Mouse (Mus musculus) liver, postnatal 0 days (tissue): ENCODE results near the gene Cmklr1.

Experiments used
- CTCF ChIP-seq: sonication (generic); IDR thresholded peaks from 2 replicates; pipeline ENCODE4 v1.5.1; 2016; ENCODE audit warnings: antibody characterized with exemption, low read depth
- EP300 ChIP-seq: IDR thresholded peaks from 2 replicates; pipeline ENCODE4 v1.6.1; 2016; ENCODE audit warnings: antibody characterized with exemption, low read depth, mild to moderate bottlenecking

GRCm38 (mm10) chr5:113606961-113607785 lies 43.1 kb downstream of the Cmklr1 start:
- TF ChIP-seq CTCF (no peak), EP300 (no peak)
